Mouse (Mus musculus): ENCODE results near the gene Cntn4.

- TF ChIP-seq CTCF (conservative IDR thresholded peaks at IDR 0.05; ENCODE audit: low read length) (no peak), POU5F1 (IDR thresholded peaks at IDR 0.05; ENCODE audit: borderline replicate concordance, low read length) (no peak), NANOG (IDR thresholded peaks at IDR 0.05; ENCODE audit: borderline replicate concordance, low read length) (no peak)
Observed at GRCm38 (mm10) chr6:105678778-105679177, 1.3 kb downstream of the Cntn4 start.
